Mouse (Mus musculus): ENCODE results near the gene Dhrs7b.

GRCm38 (mm10) chr11:60879423-60879822 lies 49.0 kb downstream of the Dhrs7b start:
- TF ChIP-seq CTCF (IDR thresholded peaks at IDR 0.05; ENCODE audit: low read depth, low read length) (peak; percentile 83), POLR2A (IDR thresholded peaks at IDR 0.05; ENCODE audit: insufficient read depth, low read length) (no peak)

All from ES-Bruce4 (cell line).